Comparison of ENCODE assay signal across 2 mouse cellular contexts in the genomic region with DNA sequence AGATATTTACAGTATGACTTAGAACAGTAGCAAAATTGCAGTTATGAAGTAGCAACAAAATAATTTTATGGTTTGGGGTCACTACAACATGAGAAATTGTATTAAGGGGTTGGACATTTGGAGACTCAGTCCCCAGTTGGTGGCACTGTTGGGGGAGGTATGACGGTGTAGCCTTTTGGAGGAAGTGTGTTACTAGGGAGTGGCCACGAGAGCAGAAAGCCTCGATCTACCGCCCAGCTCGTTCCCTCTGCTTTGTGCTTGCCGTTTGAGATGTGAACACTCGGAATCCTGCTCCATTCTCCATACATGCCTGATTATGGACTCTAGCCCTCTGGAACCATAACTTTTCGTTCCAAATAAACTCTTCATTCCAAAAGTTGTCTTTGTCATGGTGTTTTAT.
TF ChIP-seq lines count a peak whose summit lies in the region.

No protein-coding gene starts in this region.

TF ChIP-seq in CH12.LX, 34 proteins besides CTCF, POLR2A, EP300 and RAD21:
- TF ChIP-seq ZKSCAN1 (IDR thresholded peaks at IDR 0.05; ENCODE audit: borderline replicate concordance, low read depth, low read length) (no peak), IRF4 (IDR thresholded peaks at IDR 0.05; ENCODE audit: low read depth, low read length) (0 out of 2 replicates have a peak, but pooled peaks have one; percentile 7), KAT2A (IDR thresholded peaks at IDR 0.05; ENCODE audit: insufficient replicate concordance, low read length) (no peak), JUND (conservative IDR thresholded peaks at IDR 0.05; ENCODE audit: low read depth, low read length) (0 out of 2 replicates have a peak, but pooled peaks have one; percentile 14), ELF1 (IDR thresholded peaks at IDR 0.05; ENCODE audit: low read depth, low read length) (peak; percentile 53; the same call in 1 of the 2 replicates), SIN3A (IDR thresholded peaks at IDR 0.05; ENCODE audit: low read length) (no peak), USF2 (conservative IDR thresholded peaks at IDR 0.05; ENCODE audit: low read depth, low read length) (no peak), HCFC1 (IDR thresholded peaks at IDR 0.05; ENCODE audit: low read depth, low read length) (no peak), UBTF (IDR thresholded peaks at IDR 0.05; ENCODE audit: low read depth, low read length) (no peak), POLR2AphosphoS2 (IDR thresholded peaks at IDR 0.05; ENCODE audit: low read depth, low read length) (no peak), CHD1 (IDR thresholded peaks at IDR 0.05; ENCODE audit: low read depth, low read length) (no peak), NELFE (IDR thresholded peaks at IDR 0.05; ENCODE audit: low read depth, low read length) (0 out of 2 replicates have a peak, but pooled peaks have one; percentile 30), MXI1 (IDR thresholded peaks at IDR 0.05; ENCODE audit: low read depth, low read length) (no peak), MAZ (IDR thresholded peaks at IDR 0.05; ENCODE audit: low read depth, low read length) (no peak), GABPA (IDR thresholded peaks at IDR 0.05; ENCODE audit: insufficient replicate concordance, low read depth, low read length) (no peak), RCOR1 (conservative IDR thresholded peaks at IDR 0.05; ENCODE audit: low read depth, low read length) (no peak), ZNF384 (IDR thresholded peaks at IDR 0.05; ENCODE audit: low read depth, low read length) (no peak), E2F4 (IDR thresholded peaks at IDR 0.05; ENCODE audit: insufficient replicate concordance, low read depth, low read length) (no peak), JUN (IDR thresholded peaks at IDR 0.05; ENCODE audit: insufficient read depth, low read depth, low read length) (no peak), ZC3H11A (IDR thresholded peaks at IDR 0.05; ENCODE audit: low read depth, low read length) (no peak), MAX (IDR thresholded peaks at IDR 0.05; ENCODE audit: low read length) (peak; percentile 48; the same call in 1 of the 2 replicates), CHD2 (IDR thresholded peaks at IDR 0.05; ENCODE audit: low read length) (no peak), SMC3 (IDR thresholded peaks at IDR 0.05; ENCODE audit: low read depth, low read length) (peak; percentile 34), TBP (conservative IDR thresholded peaks at IDR 0.05; ENCODE audit: low read depth, low read length) (peak; percentile 69; the same call in 1 of the 2 replicates), ETS1 (conservative IDR thresholded peaks at IDR 0.05; ENCODE audit: low read depth, low read length) (peak; percentile 41), BHLHE40 (IDR thresholded peaks at IDR 0.05; ENCODE audit: low read depth, low read length) (no peak), MAFK (IDR thresholded peaks at IDR 0.05; ENCODE audit: insufficient replicate concordance, low read length) (no peak), USF1 (IDR thresholded peaks at IDR 0.05; ENCODE audit: low read depth, low read length) (no peak), MYC (IDR thresholded peaks at IDR 0.05; ENCODE audit: low read depth, low read length) (no peak; the same call in 1 of the 2 replicates), ZMIZ1 (IDR thresholded peaks at IDR 0.05; ENCODE audit: low read depth, low read length) (0 out of 2 replicates have a peak, but pooled peaks have one; percentile 34), TCF12 (IDR thresholded peaks at IDR 0.05; ENCODE audit: low read depth, low read length) (peak; percentile 45; the same call in 1 of the 2 replicates), MEF2A (IDR thresholded peaks at IDR 0.05; ENCODE audit: borderline replicate concordance, low read depth, low read length) (no peak), NRF1 (IDR thresholded peaks at IDR 0.05; ENCODE audit: low read depth, low read length) (no peak), PAX5 (IDR thresholded peaks at IDR 0.05; ENCODE audit: low read length) (no peak)

TF ChIP-seq in MEL, 35 proteins besides CTCF, POLR2A, EP300 and RAD21:
- TF ChIP-seq NELFE (IDR thresholded peaks at IDR 0.05; ENCODE audit: low read depth, low read length) (peak; percentile 56), MEF2A (IDR thresholded peaks at IDR 0.05; ENCODE audit: extremely low read depth, insufficient replicate concordance, low read depth, low read length, poor library complexity, severe bottlenecking) (no peak), POLR2AphosphoS2 (IDR thresholded peaks at IDR 0.05; ENCODE audit: low read length) (no peak), BHLHE40 (IDR thresholded peaks at IDR 0.05; ENCODE audit: borderline replicate concordance, low read depth, low read length) (peak; percentile 3; the same call in 1 of the 2 replicates), MAX (IDR thresholded peaks at IDR 0.05; ENCODE audit: low read length) (peak; percentile 59), SMC3 (IDR thresholded peaks at IDR 0.05; ENCODE audit: low read depth, low read length) (peak; percentile 45), MXI1 (IDR thresholded peaks at IDR 0.05; ENCODE audit: low read depth, low read length) (peak; percentile 37; the same call in 1 of the 2 replicates), HCFC1 (IDR thresholded peaks at IDR 0.05; ENCODE audit: low read depth, low read length) (0 out of 2 replicates have a peak, but pooled peaks have one; percentile 23), MYC (IDR thresholded peaks at IDR 0.05; ENCODE audit: low read depth, low read length) (peak; percentile 57; the same call in 1 of the 2 replicates), GABPA (IDR thresholded peaks at IDR 0.05; ENCODE audit: low read depth, low read length) (no peak), ZC3H11A (IDR thresholded peaks at IDR 0.05; ENCODE audit: low read depth, low read length) (peak; percentile 48), ELF1 (IDR thresholded peaks at IDR 0.05; ENCODE audit: low read depth, low read length) (no peak), MAFK (IDR thresholded peaks at IDR 0.05; ENCODE audit: borderline replicate concordance, low read depth, low read length) (no peak)
